Mouse (Mus musculus): ENCODE measurements at regions not wholly inside any gene's neighbourhood (a gene's known extent, or its start where the extent isn't known, plus 50 kb on each side); places are given as distances from the start of the nearest gene placed in this dataset.
A peak's percentile ranks its signal among the peaks of the same experiment; 100 is the strongest.

GRCm38 (mm10) chr2:45252321-45252720, 135.1 kb upstream of the Zeb2 start:
- no peak for DNase-seq (ENCODE audit: low spot score)

GRCm38 (mm10) chr2:45249658-45250057, 132.5 kb upstream of the Zeb2 start:
- no peak for DNase-seq (ENCODE audit: low spot score)

- DNase-seq (ENCODE audit: low spot score) = no peak
These were observed 129.1 kb upstream of the Zeb2 start for GRCm38 (mm10) chr2:45246061-45246945.

- DNase-seq (ENCODE audit: low spot score) = no peak
These were observed 128.3 kb upstream of the Zeb2 start for GRCm38 (mm10) chr2:45245506-45245905.

- DNase-seq (ENCODE audit: low spot score) = no peak
These were observed 127.3 kb upstream of the Zeb2 start for GRCm38 (mm10) chr2:45244491-45244890.

- DNase-seq (ENCODE audit: low spot score) = peak; percentile 5
These were observed 122.5 kb upstream of the Zeb2 start for GRCm38 (mm10) chr2:45239501-45240292.

- DNase-seq (ENCODE audit: low spot score) = no peak
These were observed 121.8 kb upstream of the Zeb2 start for GRCm38 (mm10) chr2:45239001-45239400.

GRCm38 (mm10) chr2:45236168-45236700, 119.0 kb upstream of the Zeb2 start:
- DNase-seq (ENCODE audit: low spot score) = no peak

- DNase-seq (ENCODE audit: low spot score) = no peak
These were observed 117.0 kb upstream of the Zeb2 start for GRCm38 (mm10) chr2:45234148-45234547.

- no peak for DNase-seq (ENCODE audit: low spot score)
These were observed 113.4 kb upstream of the Zeb2 start for GRCm38 (mm10) chr2:45230351-45231209.

- DNase-seq (ENCODE audit: low spot score) = no peak
These were observed 112.3 kb upstream of the Zeb2 start for GRCm38 (mm10) chr2:45229501-45229900.

GRCm38 (mm10) chr2:45227276-45227944, 110.2 kb upstream of the Zeb2 start:
- DNase-seq (ENCODE audit: low spot score) = no peak

- no peak for DNase-seq (ENCODE audit: low spot score)
These were observed 108.8 kb upstream of the Zeb2 start for GRCm38 (mm10) chr2:45226045-45226370.

- DNase-seq (ENCODE audit: low spot score) = no peak
These were observed 108.3 kb upstream of the Zeb2 start for GRCm38 (mm10) chr2:45225364-45226044.

GRCm38 (mm10) chr2:45222213-45222612, 105.0 kb upstream of the Zeb2 start:
- DNase-seq (ENCODE audit: low spot score) = no peak

GRCm38 (mm10) chr2:45219851-45220250, 102.7 kb upstream of the Zeb2 start:
- DNase-seq (ENCODE audit: low spot score) = no peak

GRCm38 (mm10) chr2:45212833-45213232, 95.6 kb upstream of the Zeb2 start:
- no peak for DNase-seq (ENCODE audit: low spot score)

- DNase-seq (ENCODE audit: low spot score) = no peak
These were observed 91.3 kb upstream of the Zeb2 start for GRCm38 (mm10) chr2:45208526-45208925.

- DNase-seq (ENCODE audit: low spot score) = no peak
These were observed 88.6 kb upstream of the Zeb2 start for GRCm38 (mm10) chr2:45205756-45206155.

- no peak for DNase-seq (ENCODE audit: low spot score)
These were observed 88.0 kb upstream of the Zeb2 start for GRCm38 (mm10) chr2:45205211-45205610.
